28 mouse cellular contexts compared by ENCODE assay signal in genomic region chr10:24840795-24841194, GRCm38 (mm10). TPM values are rescaled to one million over a fixed set of nuclear protein-coding genes. Genes with fewer than 3 reads are reported as not detected.
DNase-seq lines count a peak whose midpoint lies in the region; ATAC-seq lines count a peak whose summit lies in the region.
"Had no signal": no experiment of that assay in that cellular context is flagged by ENCODE, and none has a peak within 500 bp of the region (broad histone marks: within the 10 kb centered on the region; RNA-seq: fewer than 3 reads in every experiment).

No protein-coding gene starts in this region.

- H3K9ac ChIP-seq in liver, embryonic 13.5 days = no peak overlapping the region
- H3K9ac ChIP-seq in liver, embryonic 16.5 days (ENCODE audit: low read depth, low read length) = no peak overlapping the region
- H3K9ac ChIP-seq: embryonic facial prominence, embryonic 13.5 days; forebrain, postnatal 0 days; heart, embryonic 12.5 days; heart, embryonic 15.5 days; hindbrain, embryonic 14.5 days had no signal

- H3K4me3 ChIP-seq in liver, embryonic 13.5 days (replicated peaks) = no peak overlapping the region
- H3K4me3 ChIP-seq in liver, embryonic 16.5 days (ENCODE audit: low read depth, low read length) = no peak overlapping the region
- H3K4me3 ChIP-seq: embryonic facial prominence, embryonic 10.5 days; embryonic facial prominence, embryonic 13.5 days; heart, embryonic 12.5 days; heart, embryonic 15.5 days had no signal

- H3K9me3 ChIP-seq in liver, embryonic 13.5 days (replicated peaks) = no peaks in the 10 kb centered on the region
- no peaks in the 10 kb centered on the region for H3K9me3 ChIP-seq in liver, embryonic 16.5 days (replicated peaks; ENCODE audit: control insufficient read depth, low read length)
- H3K9me3 ChIP-seq: embryonic facial prominence, embryonic 13.5 days had no signal

- WGBS in liver, embryonic 13.5 days (ENCODE audit: insufficient replicate concordance) = 69% methylated on average over 4 of the region's 4 CpGs
- 69% methylated on average over 4 of the region's 4 CpGs for WGBS in liver, embryonic 16.5 days (ENCODE audit: insufficient replicate concordance)

- ATAC-seq in erythroblast, adult 5-6 weeks (replicated peaks; ENCODE audit: low FRiP score, poor library complexity, severe bottlenecking) = peak; percentile 46; the same call in 1 of the 2 replicates
- ATAC-seq in liver, embryonic 13.5 days (ENCODE audit: low read depth) = peak; percentile 92
- ATAC-seq in liver, embryonic 16.5 days (ENCODE audit: low read depth) = peak; percentile 79
- ATAC-seq: activated CD4-positive, CD25-positive, alpha-beta regulatory T cell, adult 4 months; CD4-positive, CD25-positive, alpha-beta regulatory T cell, adult 4 months; forebrain, embryonic 14.5 days; forebrain, postnatal 0 days; hindbrain, postnatal 0 days had no signal

- no peaks in the 10 kb centered on the region for H3K27me3 ChIP-seq in liver, embryonic 13.5 days
- no peaks in the 10 kb centered on the region for H3K27me3 ChIP-seq in liver, embryonic 16.5 days (ENCODE audit: control insufficient read depth, insufficient read depth, low read depth, low read length)
- H3K27me3 ChIP-seq: embryonic facial prominence, embryonic 13.5 days; heart, embryonic 12.5 days; heart, embryonic 15.5 days had no signal

- no peak overlapping the region for H3K27ac ChIP-seq in liver, embryonic 13.5 days
- no peak overlapping the region for H3K27ac ChIP-seq in liver, embryonic 16.5 days (ENCODE audit: low read length)
- H3K27ac ChIP-seq: embryonic facial prominence, embryonic 10.5 days; embryonic facial prominence, embryonic 13.5 days; heart, embryonic 15.5 days; hindbrain, embryonic 14.5 days; hindbrain, postnatal 0 days had no signal

- intact Hi-C loops in left cerebral cortex, postnatal 4 days (cut with DNase I) = no loop called here

- H3K4me1 ChIP-seq in liver, embryonic 13.5 days (replicated peaks) = peaks cover 20% of the 10 kb centered on the region
- H3K4me1 ChIP-seq in liver, embryonic 16.5 days (ENCODE audit: control insufficient read depth, low read depth, low read length) = peaks cover 10% of the 10 kb centered on the region

- no peaks in the 10 kb centered on the region for H3K36me3 ChIP-seq in liver, embryonic 13.5 days
- no peaks in the 10 kb centered on the region for H3K36me3 ChIP-seq in liver, embryonic 16.5 days (ENCODE audit: control insufficient read depth, insufficient read depth)
- H3K36me3 ChIP-seq: embryonic facial prominence, embryonic 10.5 days; embryonic facial prominence, embryonic 13.5 days; heart, embryonic 12.5 days; heart, embryonic 15.5 days had no signal

- peak; percentile 1 for DNase-seq in ES-CJ7 (ENCODE audit: low read depth, low spot score)
- DNase-seq in liver, embryonic 13.5 days = no peak
- no peak for DNase-seq in left cerebral cortex, postnatal 4 days
- no peak for DNase-seq in spleen, adult 18-20 months
- DNase-seq in kidney, adult 11 months = no peak
- DNase-seq: adrenal gland, adult 8-10 months; adrenal gland, postnatal 25 days; cerebellum, adult 11-12 months; cerebellum, adult 8-10 months; cerebellum, postnatal 10 days; cerebellum, postnatal 36 days; embryo, embryonic 11 days; forebrain, postnatal 0 days; gastrocnemius, postnatal 25 days; heart, adult 18-20 months; heart, postnatal 10 days; heart, postnatal 4 days had no signal

- H3K4me2 ChIP-seq in liver, embryonic 13.5 days = peak overlapping the region; percentile 17; the same call in 1 of the 2 replicates
- no peak overlapping the region for H3K4me2 ChIP-seq in liver, embryonic 16.5 days (ENCODE audit: low read depth, low read length)
- H3K4me2 ChIP-seq: embryonic facial prominence, embryonic 13.5 days; heart, embryonic 12.5 days; heart, embryonic 15.5 days; hindbrain, embryonic 14.5 days had no signal

RNA-seq across cellular contexts. Expression of gene Enpp3, which starts 1.8 kb away (rescaled TPM):
- 2.1 TPM in 1 of 2 replicates, not detected in the other for total RNA-seq in erythroblast, adult 5-6 weeks (2015; ENCODE audit: low replicate concordance)
- total RNA-seq in erythroblast, adult 5-6 weeks (2017; ENCODE audit: low replicate concordance) = 0.85 and 1.3 TPM in 2 replicates
- polyA plus RNA-seq in liver, embryonic 13.5 days (2015; fragmentation: Nextera tagmentation; extraction: Ambion mirVana) = 2.1 and 2.4 TPM in 2 replicates
- 5.2 and 7.7 TPM in 2 replicates for polyA plus RNA-seq in liver, embryonic 16.5 days (2015; fragmentation: Nextera tagmentation; extraction: Ambion mirVana)
- total RNA-seq in left cerebral cortex, postnatal 4 days (2021) = 1 to 10 TPM in 1 of 2 experiments, under 1 TPM in 1; 0.97 to 1.8 TPM

RNA-seq across cellular contexts. Expression of gene Med23, which starts 29.0 kb away (rescaled TPM):
- total RNA-seq in erythroblast, adult 5-6 weeks (2015; ENCODE audit: low replicate concordance) = 5.2 and 7.9 TPM in 2 replicates
- 9.1 and 12.2 TPM in 2 replicates for total RNA-seq in erythroblast, adult 5-6 weeks (2017; ENCODE audit: low replicate concordance)
- 5.9 and 7.8 TPM in 2 replicates for polyA plus RNA-seq in liver, embryonic 13.5 days (2015; fragmentation: Nextera tagmentation; extraction: Ambion mirVana)
- polyA plus RNA-seq in liver, embryonic 16.5 days (2015; fragmentation: Nextera tagmentation; extraction: Ambion mirVana) = 6.0 and 6.3 TPM in 2 replicates
- total RNA-seq in left cerebral cortex, postnatal 4 days (2021) = 10 to 100 TPM; 36.6 to 43.1 TPM
